16 mouse cellular contexts compared by ENCODE assay signal in the genomic region with DNA sequence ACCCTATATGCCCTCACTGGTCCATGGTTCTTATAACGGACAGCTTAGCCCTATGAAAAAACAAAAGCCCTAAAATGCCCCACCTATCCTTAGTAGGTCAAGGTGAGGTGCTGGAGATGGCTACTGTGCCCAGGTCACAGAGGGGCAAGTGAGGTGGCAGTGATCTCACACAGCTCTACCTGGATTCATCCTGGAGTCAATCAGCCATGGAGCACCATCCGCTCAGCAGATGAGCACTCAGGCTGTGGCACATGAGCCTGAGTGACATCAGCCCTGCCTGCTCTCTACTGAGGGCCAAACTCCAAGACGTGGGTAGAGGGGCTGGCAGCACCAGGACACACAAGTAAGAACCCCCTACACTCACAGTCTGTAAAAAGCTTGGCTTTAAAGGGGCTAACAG.
"Had no signal": no experiment of that assay in that cellular context is flagged by ENCODE, and none has a peak within 500 bp of the region (broad histone marks: within the 10 kb centered on the region; RNA-seq: fewer than 3 reads in every experiment).

No protein-coding gene starts in this region.

- H3K9me3 ChIP-seq: midbrain, embryonic 10.5 days; midbrain, embryonic 12.5 days; neural tube, embryonic 13.5 days; neural tube, embryonic 15.5 days had no signal

- H3K4me1 ChIP-seq: midbrain, embryonic 12.5 days had no signal

- H3K4me3 ChIP-seq: midbrain, embryonic 10.5 days; midbrain, embryonic 12.5 days; myocyte; neural tube, embryonic 13.5 days; neural tube, embryonic 15.5 days had no signal

- H3K9ac ChIP-seq: lung, embryonic 14.5 days; midbrain, embryonic 12.5 days; neural tube, embryonic 13.5 days; neural tube, embryonic 15.5 days had no signal

- DNase-seq: lung, embryonic 14.5 days; lung, postnatal 10 days; lung, postnatal 4 days; midbrain, embryonic 14.5 days; retina, postnatal 1 day; right cerebral cortex, postnatal 14 days; spleen, adult 18-20 months; thymus, adult 18-20 months; thymus, postnatal 14 days; thymus, postnatal 36 days had no signal

- H3K27ac ChIP-seq: midbrain, embryonic 10.5 days; midbrain, embryonic 12.5 days; neural tube, embryonic 13.5 days; neural tube, embryonic 15.5 days had no signal

- H3K27me3 ChIP-seq: midbrain, embryonic 12.5 days; neural tube, embryonic 13.5 days; neural tube, embryonic 15.5 days had no signal

- H3K4me2 ChIP-seq: lung, embryonic 14.5 days; midbrain, embryonic 12.5 days; neural tube, embryonic 13.5 days; neural tube, embryonic 15.5 days had no signal

- ATAC-seq: midbrain, embryonic 16.5 days had no signal
